Mouse (Mus musculus): ENCODE measurements around the gene Spag4.

GRCm38 (mm10) chr2:156021765-156022164 is 43.2 kb upstream of the Spag4 start:
- no peak for TF ChIP-seq CTCF (IDR thresholded peaks at IDR 0.05; ENCODE audit: control insufficient read depth, insufficient read depth, insufficient read length)
- no peak for TF ChIP-seq CEBPB (IDR thresholded peaks at IDR 0.05; ENCODE audit: low read depth)
- no peak for TF ChIP-seq MAX (IDR thresholded peaks at IDR 0.05)
- TF ChIP-seq FOSL1 (IDR thresholded peaks at IDR 0.05; ENCODE audit: insufficient read depth, low read length, poor library complexity, severe bottlenecking) = no peak
- no peak for TF ChIP-seq USF1 (IDR thresholded peaks at IDR 0.05; ENCODE audit: low read depth)
- TF ChIP-seq MYOG (IDR thresholded peaks at IDR 0.05; ENCODE audit: control insufficient read depth, extremely low read depth, insufficient read length) = no peak

All from C2C12 (cell line).